Mouse (Mus musculus) CH12.LX (cell line): ENCODE results near the gene Dlk1. TPM values are rescaled to one million over a fixed set of nuclear protein-coding genes. Genes with fewer than 3 reads are reported as not detected.

Source experiments
- DNase-seq: peaks from one replicate; pipeline ENCODE4 v3.0.0-alpha.2; 2013; ENCODE audit errors: extremely low read depth
- H3K27ac ChIP-seq: 2 replicates; pipeline ENCODE4 v1.5.1; 2012; ENCODE audit warnings: low read depth, mild to moderate bottlenecking, control low read depth, moderate library complexity; ENCODE audit not compliant: insufficient read depth
- H3K27me3 ChIP-seq: replicated peaks from 2 replicates; pipeline ENCODE3; 2012; ENCODE audit warnings: inconsistent platforms
- H3K36me3 ChIP-seq, 2 experiments: replicated peaks in 1 of 2; 2 replicates each; pipeline versions ENCODE3 to v1.6.1; 2012; ENCODE audit warnings: inconsistent platforms in 1 of 2, low read length in 1 of 2, mild to moderate bottlenecking in 1 of 2, mixed read lengths in 1 of 2, moderate library complexity in 1 of 2; ENCODE audit not compliant: control insufficient read depth in 1 of 2, insufficient read depth in 1 of 2
- H3K4me1 ChIP-seq, 2 experiments: 2 replicates each; pipeline ENCODE4 v1.6.1; 2012; ENCODE audit warnings: inconsistent platforms in 1 of 2, moderate library complexity in 1 of 2; ENCODE audit not compliant: insufficient read depth in 2 of 2, control insufficient read depth in 1 of 2
- H3K4me2 ChIP-seq: 2 replicates; pipeline ENCODE4 v1.6.1; 2012; ENCODE audit warnings: low read depth, mild to moderate bottlenecking, control low read depth; ENCODE audit not compliant: poor library complexity, insufficient read depth, severe bottlenecking
- H3K4me3 ChIP-seq, 3 experiments: fragments of 150-350 bp in 1 of 3; sonication (generic) in 1 of 3; replicated peaks in 1 of 3; 2 replicates each; pipeline versions ENCODE3 to v1.5.1; 2011 to 2012; ENCODE audit warnings: low read depth in 2 of 3, low read length in 2 of 3, mild to moderate bottlenecking in 2 of 3, moderate library complexity in 2 of 3, control low read depth in 1 of 3, improper control_type of control experiment in 1 of 3, inconsistent platforms in 1 of 3, mixed read lengths in 1 of 3; ENCODE audit not compliant: poor library complexity in 1 of 3
- H3K79me2 ChIP-seq: replicated peaks from 2 replicates; pipeline ENCODE4 v1.6.1; 2012; ENCODE audit warnings: mild to moderate bottlenecking, moderate library complexity; ENCODE audit not compliant: control insufficient read depth, poor library complexity, insufficient read depth, severe bottlenecking; ENCODE audit errors: extremely low read depth
- H3K9ac ChIP-seq: 2 replicates; pipeline ENCODE4 v1.6.1; 2012; ENCODE audit warnings: low read depth, mild to moderate bottlenecking, control low read depth, moderate library complexity; ENCODE audit not compliant: insufficient read depth
- H3K9me3 ChIP-seq: replicated peaks from 2 replicates; pipeline ENCODE3; 2012; ENCODE audit warnings: low read length, inconsistent platforms, mixed read lengths
- BHLHE40 ChIP-seq: IDR thresholded peaks from 2 replicates; pipeline ENCODE4 v1.6.1; 2011; ENCODE audit warnings: mild to moderate bottlenecking, low read depth, low read length, improper control_type of control experiment
- CHD1 ChIP-seq: IDR thresholded peaks from 2 replicates; pipeline ENCODE4 v1.6.1; 2012; ENCODE audit warnings: low read depth, low read length, improper control_type of control experiment, inconsistent platforms
- CHD2 ChIP-seq: IDR thresholded peaks from 2 replicates; pipeline ENCODE4 v1.6.1; 2011; ENCODE audit warnings: low read length, improper control_type of control experiment
- E2F4 ChIP-seq: IDR thresholded peaks from 2 replicates; pipeline ENCODE4 v1.6.1; 2011; ENCODE audit warnings: low read depth, low read length, improper control_type of control experiment; ENCODE audit not compliant: insufficient replicate concordance
- ELF1 ChIP-seq: IDR thresholded peaks from 2 replicates; pipeline ENCODE4 v1.6.1; 2014; ENCODE audit warnings: low read depth, mild to moderate bottlenecking, inconsistent platforms, low read length, improper control_type of control experiment
- EP300 ChIP-seq: IDR thresholded peaks from 2 replicates; pipeline ENCODE4 v1.6.1; 2011; ENCODE audit warnings: low read length, improper control_type of control experiment
- GABPA ChIP-seq: IDR thresholded peaks from 2 replicates; pipeline ENCODE4 v1.6.1; 2012; ENCODE audit warnings: low read depth, low read length, improper control_type of control experiment, inconsistent platforms; ENCODE audit not compliant: insufficient replicate concordance
- HCFC1 ChIP-seq: IDR thresholded peaks from 2 replicates; pipeline ENCODE4 v1.6.1; 2012; ENCODE audit warnings: low read depth, mild to moderate bottlenecking, inconsistent platforms, low read length, improper control_type of control experiment
- MAFK ChIP-seq: IDR thresholded peaks from 2 replicates; pipeline ENCODE4 v1.6.1; 2011; ENCODE audit warnings: low read length, improper control_type of control experiment; ENCODE audit not compliant: insufficient replicate concordance
- MXI1 ChIP-seq: IDR thresholded peaks from 2 replicates; pipeline ENCODE4 v1.6.1; 2011; ENCODE audit warnings: mild to moderate bottlenecking, low read depth, low read length, improper control_type of control experiment
- NELFE ChIP-seq: IDR thresholded peaks from 2 replicates; pipeline ENCODE4 v1.6.1; 2011; ENCODE audit warnings: low read depth, low read length, improper control_type of control experiment
- POLR2A ChIP-seq: IDR thresholded peaks from 2 replicates; pipeline ENCODE4 v1.6.1; 2011; ENCODE audit warnings: low read depth, mild to moderate bottlenecking, improper control_type of control experiment, low read length
- RAD21 ChIP-seq: IDR thresholded peaks from 2 replicates; pipeline ENCODE4 v1.6.1; 2011; ENCODE audit warnings: low read depth, mild to moderate bottlenecking, low read length, improper control_type of control experiment, moderate library complexity
- RCOR1 ChIP-seq: conservative IDR thresholded peaks from 2 replicates; pipeline ENCODE4 v1.6.1; 2012; ENCODE audit warnings: low read depth, mild to moderate bottlenecking, inconsistent platforms, low read length, improper control_type of control experiment
- SMC3 ChIP-seq: IDR thresholded peaks from 2 replicates; pipeline ENCODE4 v1.6.1; 2011; ENCODE audit warnings: low read depth, low read length, improper control_type of control experiment
- TBP ChIP-seq: conservative IDR thresholded peaks from 2 replicates; pipeline ENCODE4 v1.6.1; 2011; ENCODE audit warnings: low read depth, low read length, improper control_type of control experiment
- USF2 ChIP-seq: conservative IDR thresholded peaks from 2 replicates; pipeline ENCODE4 v1.6.1; 2011; ENCODE audit warnings: low read depth, low read length, improper control_type of control experiment
- ZC3H11A ChIP-seq: IDR thresholded peaks from 2 replicates; pipeline ENCODE4 v1.6.1; 2012; ENCODE audit warnings: low read depth, mild to moderate bottlenecking, inconsistent platforms, low read length, improper control_type of control experiment
- ZKSCAN1 ChIP-seq: IDR thresholded peaks from 2 replicates; pipeline ENCODE4 v1.6.1; 2012; ENCODE audit warnings: low read depth, inconsistent platforms, low read length, improper control_type of control experiment, borderline replicate concordance
- ZMIZ1 ChIP-seq: IDR thresholded peaks from 2 replicates; pipeline ENCODE4 v1.6.1; 2012; ENCODE audit warnings: low read depth, mild to moderate bottlenecking, inconsistent platforms, low read length, improper control_type of control experiment
- dilution Hi-C: fragments of 300-500 bp; cut with MboI; formaldehyde crosslinking; loops from 2 replicates; pipeline ENCODE4 v1.14.3; 2020; ENCODE audit warnings: low sequenced_read_pairs; ENCODE audit not compliant: extremely low pct_unique_long_range_greater_than_20kb, extremely low pct_ligation_motif_present
- in situ Hi-C: fragments of 300-500 bp; cut with MboI; formaldehyde crosslinking; loops from 3 replicates; pipeline ENCODE4 v1.14.3; 2019; ENCODE audit warnings: low sequenced_read_pairs, low pct_ligation_motif_present, low pct_unique_long_range_greater_than_20kb, mixed read lengths
- polyA plus RNA-seq: library from polyadenylated mRNA; unstranded; fragments of >175 nt; gene quantifications from 2 replicates; pipeline ENCODE4 v1.2.1, GENCODE M21; 2012; ENCODE audit warnings: low read depth; ENCODE audit not compliant: insufficient read length
- total RNA-seq, 2 experiments: library from RNA; depleted of rRNA; stranded (reverse); fragments of 300-350 nt in 1 of 2; fragments of >200 nt in 1 of 2; gene quantifications; 2 replicates each; pipeline ENCODE4 v1.2.3; 2012 to 2014

Gene Dlk1
- total and polyA plus RNA-seq, 3 experiments, result not detected

- Histone ChIP-seq H3K4me2 (no peak overlapping the region), H3K4me1 (no peaks in the 10 kb centered on the region), H3K9me3 (peaks cover 78% of the 10 kb centered on the region), H3K27ac (no peak overlapping the region), H3K36me3 (no peaks in the 10 kb centered on the region), H3K79me2 (no peaks in the 10 kb centered on the region), H3K27me3 (no peaks in the 10 kb centered on the region), H3K4me3 (no peak overlapping the region), H3K9ac (no peak overlapping the region)
- in situ Hi-C loops (no loop called here), dilution Hi-C loops (no loop called here)
- TF ChIP-seq CHD2 (no peak), EP300 (no peak), RAD21 (no peak), ELF1 (no peak), ZKSCAN1 (no peak), HCFC1 (no peak), SMC3 (no peak), MXI1 (no peak), RCOR1 (no peak), CHD1 (no peak), POLR2A (no peak)
- no peak for DNase-seq
Observed at GRCm38 (mm10) chr12:109502360-109503040, 49.9 kb downstream of the Dlk1 start.

- Histone ChIP-seq H3K4me1 (no peaks in the 10 kb centered on the region), H3K9ac (no peak overlapping the region), H3K27ac (no peak overlapping the region), H3K4me3 (no peak overlapping the region), H3K79me2 (no peaks in the 10 kb centered on the region), H3K27me3 (no peaks in the 10 kb centered on the region), H3K9me3 (peaks cover 98% of the 10 kb centered on the region), H3K36me3 (no peaks in the 10 kb centered on the region), H3K4me2 (no peak overlapping the region)
- TF ChIP-seq ZC3H11A (no peak), USF2 (no peak), ELF1 (no peak), HCFC1 (no peak), E2F4 (no peak), NELFE (no peak), TBP (no peak), MAFK (no peak), RCOR1 (no peak), GABPA (no peak), ZMIZ1 (no peak), BHLHE40 (no peak)
- dilution Hi-C loops (no loop called here), in situ Hi-C loops (no loop called here)
- DNase-seq, result no peak
Observed at GRCm38 (mm10) chr12:109507693-109508092, 55.1 kb downstream of the Dlk1 start.
